Mouse (Mus musculus) heart, postnatal 14 days (tissue): ENCODE results near the gene Nr1i3. TPM values are rescaled to one million over a fixed set of nuclear protein-coding genes. Genes with fewer than 3 reads are reported as not detected.
A peak's percentile ranks its signal among the peaks of the same experiment; 100 is the strongest.

Experiments used
- DNase-seq, 2 experiments: peaks; one replicate each; pipeline ENCODE4 v3.0.0; 2021 to 2022
- intact Hi-C: fragments of 180-260 bp; cut with DNase I; formaldehyde crosslinking; loops from one replicate; pipeline ENCODE4 v1.15.1; 2025
- long read RNA-seq, 2 experiments: library from polyadenylated mRNA; stranded (forward); transcript quantifications; one replicate each; pipeline ENCODE4 v2.0.0; 2021
- total RNA-seq, 2 experiments: library from RNA; stranded (reverse); gene quantifications; 2 replicates each; pipeline ENCODE4 v1.2.3; 2021

Gene Nr1i3
- total RNA-seq, result under 1 TPM in 1 of 2 experiments, not detected in 1; 0.14 TPM
- long read RNA-seq, experiment 1, result 0 reads
- long read RNA-seq, experiment 2, result 0 reads

- no peak for DNase-seq
- intact Hi-C loops, result no loop called here
These were observed at the start of gene Nr1i3 for GRCm38 (mm10) chr1:171213801-171214496. Nr1i3 (plus strand) TSS chr1:171213970.

GRCm38 (mm10) chr1:171164258-171164657, 49.5 kb upstream of the Nr1i3 start:
- DNase-seq, result no peak
- intact Hi-C loops, result loop anchor here (1.0 kb wide), 1 partner anchor 57 kb away; no protein-coding TSS in a partner anchor

GRCm38 (mm10) chr1:171165629-171166345, 48.0 kb upstream of the Nr1i3 start:
- intact Hi-C loops, result no loop called here
- no peak for DNase-seq

GRCm38 (mm10) chr1:171168906-171169305, 44.9 kb upstream of the Nr1i3 start:
- intact Hi-C loops, result no loop called here
- DNase-seq, result no peak

GRCm38 (mm10) chr1:171169913-171170312, 43.9 kb upstream of the Nr1i3 start:
- DNase-seq, result no peak
- intact Hi-C loops, result no loop called here

GRCm38 (mm10) chr1:171171138-171171537, 42.6 kb upstream of the Nr1i3 start:
- intact Hi-C loops, result no loop called here
- DNase-seq, result peak in 1 of 2 experiments; percentile 24

GRCm38 (mm10) chr1:171172779-171173178, 41.0 kb upstream of the Nr1i3 start:
- intact Hi-C loops, result no loop called here
- DNase-seq, result no peak

- intact Hi-C loops, result no loop called here
- DNase-seq, result no peak
These were observed 34.1 kb upstream of the Nr1i3 start for GRCm38 (mm10) chr1:171179487-171180171.

- intact Hi-C loops, result no loop called here
- no peak for DNase-seq
These were observed 30.7 kb upstream of the Nr1i3 start for GRCm38 (mm10) chr1:171183025-171183424.

- intact Hi-C loops, result no loop called here
- peak in 1 of 2 experiments; percentile 70 for DNase-seq
These were observed 30.1 kb upstream of the Nr1i3 start for GRCm38 (mm10) chr1:171183620-171184019.

- DNase-seq, result peak in 1 of 2 experiments; percentile 40
- intact Hi-C loops, result no loop called here
These were observed 29.5 kb upstream of the Nr1i3 start for GRCm38 (mm10) chr1:171184314-171184713.

- intact Hi-C loops, result no loop called here
- DNase-seq, result no peak
These were observed 28.1 kb upstream of the Nr1i3 start for GRCm38 (mm10) chr1:171185655-171186054.

GRCm38 (mm10) chr1:171187851-171188700, 25.7 kb upstream of the Nr1i3 start:
- DNase-seq, result no peak
- intact Hi-C loops, result no loop called here

- intact Hi-C loops, result no loop called here
- peak in 1 of 2 experiments; percentile 37 for DNase-seq
These were observed 24.7 kb upstream of the Nr1i3 start for GRCm38 (mm10) chr1:171189046-171189445.

- intact Hi-C loops, result no loop called here
- DNase-seq, result peak in 1 of 2 experiments; percentile 16
These were observed 24.2 kb upstream of the Nr1i3 start for GRCm38 (mm10) chr1:171189476-171190114.

GRCm38 (mm10) chr1:171190832-171191231, 22.9 kb upstream of the Nr1i3 start:
- no peak for DNase-seq
- intact Hi-C loops, result no loop called here

- intact Hi-C loops, result no loop called here
- DNase-seq, result no peak
These were observed 21.5 kb upstream of the Nr1i3 start for GRCm38 (mm10) chr1:171192283-171192682.

- peak in 1 of 2 experiments; percentile 21 for DNase-seq
- intact Hi-C loops, result no loop called here
These were observed 20.5 kb upstream of the Nr1i3 start for GRCm38 (mm10) chr1:171193093-171193840.
